Mouse (Mus musculus): ENCODE results near the gene F13b. TPM values are rescaled to one million over a fixed set of nuclear protein-coding genes. Genes with fewer than 3 reads are reported as not detected.
A peak's percentile ranks its signal among the peaks of the same experiment; 100 is the strongest.

The F13b gene
- not detected for total RNA-seq (2021)
- long read RNA-seq, experiment 1 = 0 reads
- long read RNA-seq, experiment 2 = 0 reads

GRCm38 (mm10) chr1:139501258-139501752 lies at the start of gene F13b:
Gene F13b (plus strand): TSS chr1:139501702.
- DNase-seq (ENCODE audit: low spot score in 2 of 2) = no peak

- DNase-seq (ENCODE audit: low spot score in 2 of 2) = peak; percentile 83 to 91
These were observed 46.9 kb upstream of the F13b start, which contains the start of gene Aspm for GRCm38 (mm10) chr1:139454340-139455225. Gene Aspm (plus strand): TSS chr1:139454772.

GRCm38 (mm10) chr1:139455226-139455869 lies 46.2 kb upstream of the F13b start:
- DNase-seq (ENCODE audit: low spot score in 2 of 2) = no peak

- no peak for DNase-seq (ENCODE audit: low spot score in 2 of 2)
These were observed 40.7 kb upstream of the F13b start for GRCm38 (mm10) chr1:139460807-139461206.

GRCm38 (mm10) chr1:139465936-139466335 lies 35.6 kb upstream of the F13b start:
- no peak for DNase-seq (ENCODE audit: low spot score in 2 of 2)

GRCm38 (mm10) chr1:139478898-139479297 lies 22.6 kb upstream of the F13b start:
- DNase-seq (ENCODE audit: low spot score in 2 of 2) = no peak

GRCm38 (mm10) chr1:139480246-139480645 lies 21.3 kb upstream of the F13b start:
- no peak for DNase-seq (ENCODE audit: low spot score in 2 of 2)

GRCm38 (mm10) chr1:139481146-139481545 lies 20.4 kb upstream of the F13b start:
- no peak for DNase-seq (ENCODE audit: low spot score in 2 of 2)

GRCm38 (mm10) chr1:139494630-139495029 lies 6.9 kb upstream of the F13b start:
- no peak for DNase-seq (ENCODE audit: low spot score in 2 of 2)

- DNase-seq (ENCODE audit: low spot score in 2 of 2) = no peak
These were observed 6.1 kb upstream of the F13b start for GRCm38 (mm10) chr1:139495408-139495807.

- no peak for DNase-seq (ENCODE audit: low spot score in 2 of 2)
These were observed 5.3 kb upstream of the F13b start for GRCm38 (mm10) chr1:139496212-139496611.

GRCm38 (mm10) chr1:139499751-139500150 lies 1.8 kb upstream of the F13b start:
- no peak for DNase-seq (ENCODE audit: low spot score in 2 of 2)

- DNase-seq (ENCODE audit: low spot score in 2 of 2) = no peak
These were observed 13.1 kb downstream of the F13b start for GRCm38 (mm10) chr1:139514556-139514955.

GRCm38 (mm10) chr1:139548536-139548935 lies 47.0 kb downstream of the F13b start:
- DNase-seq (ENCODE audit: low spot score in 2 of 2) = no peak

GRCm38 (mm10) chr1:139551311-139551710 lies 49.8 kb downstream of the F13b start:
- DNase-seq (ENCODE audit: low spot score in 2 of 2) = no peak

GRCm38 (mm10) chr1:139560024-139560423 lies 58.5 kb downstream of the F13b start, which contains the start of gene Cfhr1:
Gene Cfhr1 (minus strand): TSS chr1:139560272.
- DNase-seq (ENCODE audit: low spot score in 2 of 2) = no peak

Other genes starting within 250 kb of the F13b start
- gene Crb1, start 124.6 kb upstream of the F13b start, total RNA-seq (2021) = under 1 TPM; 0.45 to 0.58 TPM
- gene Zbtb41, start 79.4 kb upstream of the F13b start, total RNA-seq (2021) = 10 to 100 TPM; 30.2 to 30.6 TPM
- gene Aspm, start 46.9 kb upstream of the F13b start, total RNA-seq (2021) = 1 to 10 TPM; 1.6 to 1.7 TPM
- not detected for gene Cfhr1, start 58.6 kb downstream of the F13b start, total RNA-seq (2021)